Mouse (Mus musculus) thymus, adult 2 months (tissue): ENCODE measurements around the gene Trpv6.

Experiments used
- CTCF ChIP-seq: fragments of 200-500 bp; IDR thresholded peaks from 2 replicates; pipeline ENCODE4 v1.5.1; 2012; ENCODE audit warnings: mild to moderate bottlenecking, control low read depth, low read length, moderate library complexity, borderline replicate concordance; ENCODE audit not compliant: control insufficient read depth, poor library complexity, insufficient read depth; ENCODE audit errors: extremely low read depth
- POLR2A ChIP-seq: fragments of 200-500 bp; IDR thresholded peaks from 2 replicates; pipeline ENCODE4 v1.6.1; 2012; ENCODE audit warnings: mild to moderate bottlenecking, low read length, control low read depth, moderate library complexity; ENCODE audit not compliant: control insufficient read depth, poor library complexity, insufficient read depth; ENCODE audit errors: extremely low read depth

DNA sequence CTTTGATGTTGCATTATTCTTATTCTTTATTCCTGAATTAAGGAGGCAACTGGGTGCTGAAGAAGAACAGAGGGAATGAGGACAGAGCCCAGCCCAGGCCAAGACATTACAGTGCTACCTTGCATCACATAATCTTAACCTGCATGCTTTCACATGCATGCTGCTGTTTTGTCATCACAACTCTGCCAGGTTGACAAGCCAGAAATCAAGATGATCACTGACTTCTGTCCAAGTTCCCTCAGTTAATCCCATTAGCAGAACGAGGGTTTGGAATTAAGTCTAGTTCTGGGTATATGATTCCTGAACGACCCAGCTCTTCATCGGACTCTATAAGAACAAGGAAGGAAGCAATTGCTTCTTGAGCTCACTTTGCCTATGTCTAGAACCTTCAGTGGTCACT is 10.0 kb upstream of the Trpv6 start:
- TF ChIP-seq CTCF (no peak), POLR2A (no peak)
